Mouse (Mus musculus): Measurements from ENCODE around the gene Dad1. TPM values are rescaled to one million over a fixed set of nuclear protein-coding genes. Genes with fewer than 3 reads are reported as not detected.
A peak's percentile ranks its signal among the peaks of the same experiment; 100 is the strongest.

Gene Dad1
- polyA plus RNA-seq, 1 experiment from 2014 or later = 382 TPM

DNA sequence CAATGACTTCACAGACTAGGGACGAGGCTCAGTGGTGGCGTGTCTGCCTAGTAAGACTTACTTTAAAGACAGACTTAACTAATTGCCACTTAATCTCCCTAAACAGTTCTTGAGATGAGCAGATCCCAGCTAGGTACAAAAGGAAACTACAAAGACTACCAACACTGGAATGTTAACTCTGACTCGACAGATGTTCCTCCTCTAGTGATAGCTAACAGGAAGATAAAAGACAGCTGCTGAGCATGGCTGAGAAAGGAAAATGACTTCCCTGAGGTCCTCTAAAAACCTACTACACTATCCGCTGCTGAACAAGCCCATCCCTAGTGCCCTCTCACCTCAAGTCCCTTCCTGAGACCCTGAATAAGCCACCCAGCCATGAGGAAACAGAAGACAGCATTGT, 3.8 kb downstream of the Dad1 start:
- 35% methylated on average over 4 of the region's 4 CpGs for WGBS
- peak overlapping the region; percentile 61; the same call in 1 of the 2 replicates for H3K27ac ChIP-seq (ENCODE audit: low read depth)
- H3K4me1 ChIP-seq (ENCODE audit: insufficient read depth) = peaks cover 20% of the 10 kb centered on the region

GRCm38 (mm10) chr14:54249326-54249725, 4.6 kb downstream of the Dad1 start:
- Histone ChIP-seq H3K4me3 (ENCODE audit: low read depth, low read length) (0 out of 2 replicates have a peak overlapping the region, but pooled peaks have one; percentile 2), H3K4me1 (ENCODE audit: insufficient read depth) (peaks cover 20% of the 10 kb centered on the region), H3K9me3 (ENCODE audit: low read depth, low read length) (no peaks in the 10 kb centered on the region), H3K4me2 (peak overlapping the region; percentile 25; the same call in 1 of the 2 replicates), H3K9ac (0 out of 2 replicates have a peak overlapping the region, but pooled peaks have one; percentile 9), H3K27ac (ENCODE audit: low read depth) (no peak overlapping the region), H3K36me3 (ENCODE audit: insufficient read depth) (peaks cover 17% of the 10 kb centered on the region; the same call in 1 of the 2 replicates), H3K27me3 (ENCODE audit: insufficient read depth, low read length) (no peaks in the 10 kb centered on the region)
- DNase-seq = peak; percentile 84
- no peak for ATAC-seq (ENCODE audit: insufficient read depth)
- WGBS = 31% methylated on average over 9 of the region's 9 CpGs
- no peak for TF ChIP-seq CTCF (IDR thresholded peaks at IDR 0.05; ENCODE audit: low read depth)

More for the DNA sequence above, 3.8 kb downstream of the Dad1 start:
- peaks cover 13% of the 10 kb centered on the region; the same call in 1 of the 2 replicates for H3K36me3 ChIP-seq (ENCODE audit: insufficient read depth)
- DNase-seq (peak; percentile 55), ATAC-seq (ENCODE audit: insufficient read depth) (no peak)
- no peak for TF ChIP-seq CTCF (IDR thresholded peaks at IDR 0.05; ENCODE audit: low read depth)
- peak overlapping the region; percentile 25 for H3K4me2 ChIP-seq
- H3K9ac ChIP-seq = no peak overlapping the region
- H3K9me3 ChIP-seq (ENCODE audit: low read depth, low read length) = no peaks in the 10 kb centered on the region
- no peak overlapping the region for H3K4me3 ChIP-seq (ENCODE audit: low read depth, low read length)
- no peaks in the 10 kb centered on the region for H3K27me3 ChIP-seq (ENCODE audit: insufficient read depth, low read length)

- DNase-seq (no peak), ATAC-seq (ENCODE audit: insufficient read depth) (no peak)
- peaks cover 32% of the 10 kb centered on the region for H3K36me3 ChIP-seq (ENCODE audit: insufficient read depth)
- no peak for TF ChIP-seq CTCF (IDR thresholded peaks at IDR 0.05; ENCODE audit: low read depth)
- H3K4me2 ChIP-seq = no peak overlapping the region
- no peak overlapping the region for H3K9ac ChIP-seq
- H3K4me1 ChIP-seq (ENCODE audit: insufficient read depth) = peaks cover 12% of the 10 kb centered on the region; the same call in 1 of the 2 replicates
- H3K9me3 ChIP-seq (ENCODE audit: low read depth, low read length) = no peaks in the 10 kb centered on the region
- no peaks in the 10 kb centered on the region for H3K27me3 ChIP-seq (ENCODE audit: insufficient read depth, low read length)
- no peak overlapping the region for H3K4me3 ChIP-seq (ENCODE audit: low read depth, low read length)
- H3K27ac ChIP-seq (ENCODE audit: low read depth) = no peak overlapping the region
- WGBS = 88% methylated on average over 3 of the region's 3 CpGs
Measured at GRCm38 (mm10) chr14:54246232-54246631, 7.7 kb downstream of the Dad1 start.

- no peak overlapping the region for H3K9ac ChIP-seq
- no peak overlapping the region for H3K27ac ChIP-seq (ENCODE audit: low read depth)
- 61% methylated on average over 3 of the region's 3 CpGs for WGBS
- H3K4me3 ChIP-seq (ENCODE audit: low read depth, low read length) = no peak overlapping the region
- no peak for DNase-seq
- H3K36me3 ChIP-seq (ENCODE audit: insufficient read depth) = peaks cover 45% of the 10 kb centered on the region
- no peak overlapping the region for H3K4me2 ChIP-seq
- no peaks in the 10 kb centered on the region for H3K9me3 ChIP-seq (ENCODE audit: low read depth, low read length)
- no peak for TF ChIP-seq CTCF (IDR thresholded peaks at IDR 0.05; ENCODE audit: low read depth)
- no peaks in the 10 kb centered on the region for H3K27me3 ChIP-seq (ENCODE audit: insufficient read depth, low read length)
- ATAC-seq (ENCODE audit: insufficient read depth) = no peak
- peaks cover 5% of the 10 kb centered on the region; the same call in 1 of the 2 replicates for H3K4me1 ChIP-seq (ENCODE audit: insufficient read depth)
Measured at GRCm38 (mm10) chr14:54244183-54244582, 9.7 kb downstream of the Dad1 start.

- Histone ChIP-seq H3K4me1 (ENCODE audit: insufficient read depth) (no peaks in the 10 kb centered on the region), H3K36me3 (ENCODE audit: insufficient read depth) (peaks cover 49% of the 10 kb centered on the region), H3K4me2 (no peak overlapping the region), H3K27me3 (ENCODE audit: insufficient read depth, low read length) (no peaks in the 10 kb centered on the region), H3K9ac (no peak overlapping the region), H3K27ac (ENCODE audit: low read depth) (no peak overlapping the region), H3K4me3 (ENCODE audit: low read depth, low read length) (no peak overlapping the region), H3K9me3 (ENCODE audit: low read depth, low read length) (no peaks in the 10 kb centered on the region)
- ATAC-seq (ENCODE audit: insufficient read depth) (no peak), DNase-seq (no peak)
- WGBS = 82% methylated on average over 5 of the region's 5 CpGs
- TF ChIP-seq CTCF (IDR thresholded peaks at IDR 0.05; ENCODE audit: low read depth) = no peak
Measured at GRCm38 (mm10) chr14:54240542-54240941, 13.4 kb downstream of the Dad1 start.

GRCm38 (mm10) chr14:54239002-54239736, 14.7 kb downstream of the Dad1 start:
- Histone ChIP-seq H3K4me1 (ENCODE audit: insufficient read depth) (peaks cover 2% of the 10 kb centered on the region; the same call in 1 of the 2 replicates), H3K4me2 (no peak overlapping the region), H3K36me3 (ENCODE audit: insufficient read depth) (peaks cover 59% of the 10 kb centered on the region), H3K27ac (ENCODE audit: low read depth) (no peak overlapping the region), H3K9me3 (ENCODE audit: low read depth, low read length) (no peaks in the 10 kb centered on the region), H3K4me3 (ENCODE audit: low read depth, low read length) (no peak overlapping the region), H3K27me3 (ENCODE audit: insufficient read depth, low read length) (no peaks in the 10 kb centered on the region), H3K9ac (no peak overlapping the region)
- ATAC-seq (ENCODE audit: insufficient read depth) = peak; percentile 59
- peak; percentile 93 for DNase-seq
- TF ChIP-seq CTCF (IDR thresholded peaks at IDR 0.05; ENCODE audit: low read depth) = peak; percentile 93
- WGBS = 15% methylated on average over 7 of the region's 7 CpGs

DNA sequence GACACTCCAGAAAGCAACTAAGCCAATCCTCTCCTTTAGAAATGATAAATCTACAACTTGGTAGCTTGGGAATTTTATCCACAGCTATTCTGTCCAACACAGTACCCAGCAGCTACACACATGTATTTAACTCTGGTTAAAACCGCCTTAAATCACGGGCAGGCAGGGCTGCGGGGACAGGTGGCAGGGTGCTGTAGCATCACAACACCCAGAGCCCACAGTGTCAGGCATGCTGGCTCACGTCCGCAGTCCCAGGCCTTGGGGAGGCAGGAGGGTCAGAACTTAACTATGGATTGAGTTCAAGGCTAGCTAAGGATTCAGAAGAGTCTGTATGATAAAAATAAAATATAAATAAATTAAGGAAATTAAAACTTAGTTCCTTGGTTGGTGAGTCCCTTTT, 17.0 kb downstream of the Dad1 start:
- peaks cover 11% of the 10 kb centered on the region; the same call in 1 of the 2 replicates for H3K4me1 ChIP-seq (ENCODE audit: insufficient read depth)
- H3K4me3 ChIP-seq (ENCODE audit: low read depth, low read length) = no peak overlapping the region
- ATAC-seq (ENCODE audit: insufficient read depth) = no peak
- TF ChIP-seq CTCF (IDR thresholded peaks at IDR 0.05; ENCODE audit: low read depth) = no peak
- H3K4me2 ChIP-seq = no peak overlapping the region
- peaks cover 52% of the 10 kb centered on the region for H3K36me3 ChIP-seq (ENCODE audit: insufficient read depth)
- no peak for DNase-seq
- 87% methylated on average over 5 of the region's 5 CpGs for WGBS
- H3K9me3 ChIP-seq (ENCODE audit: low read depth, low read length) = no peaks in the 10 kb centered on the region
- no peak overlapping the region for H3K9ac ChIP-seq
- no peak overlapping the region for H3K27ac ChIP-seq (ENCODE audit: low read depth)
- no peaks in the 10 kb centered on the region for H3K27me3 ChIP-seq (ENCODE audit: insufficient read depth, low read length)
